Mouse (Mus musculus): ENCODE measurements around the gene Chn2.

Gene Chn2

GRCm38 (mm10) chr6:54253206-54253605, 213.9 kb downstream of the Chn2 start:
- peak in 1 of 2 experiments; percentile 40 for DNase-seq

- no peak for DNase-seq
Observed at GRCm38 (mm10) chr6:54253881-54254280, 214.5 kb downstream of the Chn2 start.

- peak in 1 of 2 experiments; percentile 22 for DNase-seq
Observed at GRCm38 (mm10) chr6:54254759-54255158, 215.4 kb downstream of the Chn2 start.

GRCm38 (mm10) chr6:54255321-54255720, 216.0 kb downstream of the Chn2 start:
- no peak for DNase-seq

GRCm38 (mm10) chr6:54256397-54256796, 217.0 kb downstream of the Chn2 start:
- DNase-seq, result no peak

GRCm38 (mm10) chr6:54257552-54257951, 218.2 kb downstream of the Chn2 start:
- DNase-seq, result no peak

GRCm38 (mm10) chr6:54258462-54258861, 219.1 kb downstream of the Chn2 start:
- no peak for DNase-seq

- no peak for DNase-seq
Observed at GRCm38 (mm10) chr6:54262732-54263131, 223.4 kb downstream of the Chn2 start.

- DNase-seq, result no peak
Observed at GRCm38 (mm10) chr6:54263890-54264289, 224.5 kb downstream of the Chn2 start.

- DNase-seq, result no peak
Observed at GRCm38 (mm10) chr6:54264537-54264936, 225.2 kb downstream of the Chn2 start.

- no peak for DNase-seq
Observed at GRCm38 (mm10) chr6:54265384-54265783, 226.0 kb downstream of the Chn2 start.

- peak in 1 of 2 experiments; percentile 76 for DNase-seq
Observed at GRCm38 (mm10) chr6:54272556-54273378, 233.4 kb downstream of the Chn2 start.

GRCm38 (mm10) chr6:54273379-54273730, 234.0 kb downstream of the Chn2 start:
- DNase-seq, result no peak

GRCm38 (mm10) chr6:54277234-54277633, 237.9 kb downstream of the Chn2 start:
- no peak for DNase-seq

- no peak for DNase-seq
Observed at GRCm38 (mm10) chr6:54277828-54278227, 238.5 kb downstream of the Chn2 start.

GRCm38 (mm10) chr6:54278613-54279012, 239.3 kb downstream of the Chn2 start:
- DNase-seq, result no peak

GRCm38 (mm10) chr6:54279391-54279790, 240.0 kb downstream of the Chn2 start:
- no peak for DNase-seq

GRCm38 (mm10) chr6:54280248-54280647, 240.9 kb downstream of the Chn2 start:
- DNase-seq, result no peak

GRCm38 (mm10) chr6:54283299-54283698, 243.9 kb downstream of the Chn2 start:
- DNase-seq, result no peak

GRCm38 (mm10) chr6:54284167-54284711, 244.9 kb downstream of the Chn2 start:
- DNase-seq, result no peak

GRCm38 (mm10) chr6:54286813-54287212, 247.5 kb downstream of the Chn2 start:
- DNase-seq, result no peak

GRCm38 (mm10) chr6:54289774-54290500, 250.6 kb downstream of the Chn2 start:
- DNase-seq, result no peak

GRCm38 (mm10) chr6:54297231-54297630, 257.9 kb downstream of the Chn2 start:
- no peak for DNase-seq

- DNase-seq, result peak; percentile 36 to 57
Observed at GRCm38 (mm10) chr6:54299417-54299816, 260.1 kb downstream of the Chn2 start.

All from lung, postnatal 4 days (tissue).